In genomic region chr4:45506613-45507012, GRCm38 (mm10) we compare ENCODE assay signal across 10 mouse cellular contexts. TPM values are rescaled to one million over a fixed set of nuclear protein-coding genes. Genes with fewer than 3 reads are reported as not detected.
DNase-seq lines count a peak whose midpoint lies in the region; ATAC-seq and TF ChIP-seq lines count a peak whose summit lies in the region.
"Had no signal": no experiment of that assay in that cellular context is flagged by ENCODE, and none has a peak within 500 bp of the region (broad histone marks: within the 10 kb centered on the region; RNA-seq: fewer than 3 reads in every experiment).

No protein-coding gene starts in this region.

- 0 out of 2 replicates have a peak, but pooled peaks have one; percentile 25 for TF ChIP-seq CTCF in lung, postnatal 0 days (IDR thresholded peaks at IDR 0.05)
- no peak for TF ChIP-seq CTCF in thymus, adult 2 months (IDR thresholded peaks at IDR 0.05; ENCODE audit: borderline replicate concordance, control insufficient read depth, extremely low read depth, insufficient read depth, low read length, poor library complexity)

- H3K27me3 ChIP-seq in forebrain, embryonic 13.5 days: no peaks in the 10 kb centered on the region
- no peaks in the 10 kb centered on the region for H3K27me3 ChIP-seq in forebrain, embryonic 16.5 days (replicated peaks; ENCODE audit: control insufficient read depth, insufficient read depth, low read length)
- H3K27me3 ChIP-seq in kidney, embryonic 14.5 days (ENCODE audit: control insufficient read depth, insufficient read depth, low read length): no peaks in the 10 kb centered on the region
- H3K27me3 ChIP-seq in embryonic facial prominence, embryonic 12.5 days: no peaks in the 10 kb centered on the region
- H3K27me3 ChIP-seq in lung, postnatal 0 days (replicated peaks; ENCODE audit: insufficient read depth, low read length): no peaks in the 10 kb centered on the region
- H3K27me3 ChIP-seq in thymus, adult 2 months (ENCODE audit: control insufficient read depth, insufficient read depth, low read length): no peaks in the 10 kb centered on the region
- H3K27me3 ChIP-seq: liver, embryonic 13.5 days had no signal

- no peak for DNase-seq in kidney, adult 18-20 months
- DNase-seq in lung, postnatal 0 days (ENCODE audit: low spot score): peak; percentile 74
- no peak for DNase-seq in thymus, adult 2 months
- DNase-seq in cerebellum, adult 9-10 months: no peak
- DNase-seq: cerebellum, adult 11-12 months; liver, embryonic 13.5 days had no signal

- no peak overlapping the region for H3K27ac ChIP-seq in forebrain, embryonic 13.5 days
- no peak overlapping the region for H3K27ac ChIP-seq in forebrain, embryonic 16.5 days (ENCODE audit: low read length)
- H3K27ac ChIP-seq in kidney, embryonic 14.5 days (ENCODE audit: low read depth, low read length): peak overlapping the region; percentile 59; the same call in 1 of the 2 replicates
- peak overlapping the region; percentile 51; the same call in 1 of the 2 replicates for H3K27ac ChIP-seq in embryonic facial prominence, embryonic 12.5 days
- peak overlapping the region; percentile 91 for H3K27ac ChIP-seq in lung, postnatal 0 days (ENCODE audit: low read length)
- no peak overlapping the region for H3K27ac ChIP-seq in thymus, adult 2 months (ENCODE audit: control insufficient read depth, insufficient read depth, low read length)
- H3K27ac ChIP-seq: liver, embryonic 13.5 days had no signal

- no peak overlapping the region for H3K4me2 ChIP-seq in forebrain, embryonic 13.5 days
- H3K4me2 ChIP-seq in forebrain, embryonic 16.5 days (ENCODE audit: low read length): no peak overlapping the region
- H3K4me2 ChIP-seq in kidney, embryonic 14.5 days (replicated peaks; ENCODE audit: low read depth, low read length): no peak overlapping the region
- no peak overlapping the region for H3K4me2 ChIP-seq in embryonic facial prominence, embryonic 12.5 days (replicated peaks)
- H3K4me2 ChIP-seq in lung, postnatal 0 days (replicated peaks; ENCODE audit: low read depth, low read length): no peak overlapping the region
- H3K4me2 ChIP-seq: liver, embryonic 13.5 days had no signal

- TF ChIP-seq POLR2A in thymus, adult 2 months (IDR thresholded peaks at IDR 0.05; ENCODE audit: control insufficient read depth, extremely low read depth, insufficient read depth, low read length, poor library complexity): no peak

- 76% methylated on average over 5 of the region's 5 CpGs for WGBS in forebrain, embryonic 13.5 days
- WGBS in forebrain, embryonic 16.5 days: 79% methylated on average over 5 of the region's 5 CpGs
- WGBS in kidney, embryonic 14.5 days: 19% methylated on average over 5 of the region's 5 CpGs
- WGBS in embryonic facial prominence, embryonic 12.5 days: 30% methylated on average over 5 of the region's 5 CpGs
- 43% methylated on average over 5 of the region's 5 CpGs for WGBS in lung, postnatal 0 days
- WGBS in thymus, adult 2 months: 85% methylated on average over 5 of the region's 5 CpGs

- no peaks in the 10 kb centered on the region for H3K9me3 ChIP-seq in forebrain, embryonic 13.5 days (replicated peaks)
- H3K9me3 ChIP-seq in forebrain, embryonic 16.5 days (ENCODE audit: control insufficient read depth, low read length): no peaks in the 10 kb centered on the region
- no peaks in the 10 kb centered on the region for H3K9me3 ChIP-seq in kidney, embryonic 14.5 days (ENCODE audit: control insufficient read depth, low read length)
- no peaks in the 10 kb centered on the region for H3K9me3 ChIP-seq in embryonic facial prominence, embryonic 12.5 days
- no peaks in the 10 kb centered on the region for H3K9me3 ChIP-seq in lung, postnatal 0 days (ENCODE audit: low read length)
- H3K9me3 ChIP-seq: liver, embryonic 13.5 days had no signal

- TF ChIP-seq EP300 in lung, postnatal 0 days (IDR thresholded peaks at IDR 0.05): no peak

- H3K36me3 ChIP-seq in forebrain, embryonic 13.5 days (ENCODE audit: poor library complexity, severe bottlenecking): no peaks in the 10 kb centered on the region
- no peaks in the 10 kb centered on the region for H3K36me3 ChIP-seq in forebrain, embryonic 16.5 days (ENCODE audit: control insufficient read depth, insufficient read depth)
- H3K36me3 ChIP-seq in kidney, embryonic 14.5 days (ENCODE audit: control insufficient read depth, insufficient read depth, low read length): no peaks in the 10 kb centered on the region
- no peaks in the 10 kb centered on the region for H3K36me3 ChIP-seq in embryonic facial prominence, embryonic 12.5 days
- no peaks in the 10 kb centered on the region for H3K36me3 ChIP-seq in lung, postnatal 0 days (ENCODE audit: insufficient read depth, low read length)
- H3K36me3 ChIP-seq in thymus, adult 2 months (ENCODE audit: control insufficient read depth, insufficient read depth, low read length): no peaks in the 10 kb centered on the region
- H3K36me3 ChIP-seq: liver, embryonic 13.5 days had no signal

- peak overlapping the region; percentile 22; the same call in 1 of the 2 replicates for H3K9ac ChIP-seq in forebrain, embryonic 13.5 days
- no peak overlapping the region for H3K9ac ChIP-seq in forebrain, embryonic 16.5 days (replicated peaks; ENCODE audit: low read depth, low read length)
- no peak overlapping the region for H3K9ac ChIP-seq in kidney, embryonic 14.5 days (ENCODE audit: low read depth, low read length)
- H3K9ac ChIP-seq in embryonic facial prominence, embryonic 12.5 days: no peak overlapping the region; the same call in 1 of the 2 replicates
- no peak overlapping the region for H3K9ac ChIP-seq in lung, postnatal 0 days (replicated peaks; ENCODE audit: low read depth)

- no peak overlapping the region for H3K4me3 ChIP-seq in forebrain, embryonic 13.5 days
- no peak overlapping the region for H3K4me3 ChIP-seq in forebrain, embryonic 16.5 days (replicated peaks; ENCODE audit: low read length)
- no peak overlapping the region for H3K4me3 ChIP-seq in kidney, embryonic 14.5 days (ENCODE audit: low read length)
- no peak overlapping the region for H3K4me3 ChIP-seq in embryonic facial prominence, embryonic 12.5 days
- H3K4me3 ChIP-seq in lung, postnatal 0 days (ENCODE audit: low read depth, low read length): no peak overlapping the region
- H3K4me3 ChIP-seq in thymus, adult 2 months (ENCODE audit: control insufficient read depth, insufficient read depth, low read length): no peak overlapping the region
- H3K4me3 ChIP-seq: liver, embryonic 13.5 days had no signal

- H3K4me1 ChIP-seq in forebrain, embryonic 13.5 days: peaks cover 62% of the 10 kb centered on the region
- H3K4me1 ChIP-seq in forebrain, embryonic 16.5 days (replicated peaks; ENCODE audit: control insufficient read depth, insufficient read depth, low read length): peaks cover 56% of the 10 kb centered on the region
- H3K4me1 ChIP-seq in kidney, embryonic 14.5 days (ENCODE audit: control insufficient read depth, insufficient read depth, low read length): peaks cover 65% of the 10 kb centered on the region
- peaks cover 47% of the 10 kb centered on the region for H3K4me1 ChIP-seq in embryonic facial prominence, embryonic 12.5 days
- H3K4me1 ChIP-seq in lung, postnatal 0 days (ENCODE audit: insufficient read depth, low read depth, low read length): peaks cover 33% of the 10 kb centered on the region
- H3K4me1 ChIP-seq in thymus, adult 2 months (replicated peaks; ENCODE audit: control insufficient read depth, insufficient read depth, low read length): no peaks in the 10 kb centered on the region

- no peak for ATAC-seq in forebrain, embryonic 13.5 days
- no peak for ATAC-seq in forebrain, embryonic 16.5 days
- ATAC-seq in kidney, embryonic 14.5 days (ENCODE audit: low FRiP score, low TSS enrichment): no peak
- 0 out of 2 replicates have a peak, but pooled peaks have one; percentile 2 for ATAC-seq in embryonic facial prominence, embryonic 12.5 days (ENCODE audit: insufficient number of reproducible peaks, insufficient read depth, low FRiP score, low TSS enrichment)
- peak; percentile 66 for ATAC-seq in lung, postnatal 0 days

RNA-seq across cellular contexts. Expression of gene Shb, which starts 25.7 kb away (rescaled TPM):
- 6.5 and 7.2 TPM in 2 replicates for polyA plus RNA-seq in forebrain, embryonic 13.5 days (2015; fragmentation: Nextera tagmentation; extraction: Ambion mirVana)
- 5.8 and 7.0 TPM in 2 replicates for polyA plus RNA-seq in forebrain, embryonic 16.5 days (2015; fragmentation: Nextera tagmentation; extraction: Ambion mirVana)
- polyA plus RNA-seq in kidney, embryonic 14.5 days (2014; fragmentation: Nextera tagmentation; extraction: Ambion mirVana): 6.0 and 6.1 TPM in 2 replicates
- 8.3 and 9.6 TPM in 2 replicates for polyA plus RNA-seq in embryonic facial prominence, embryonic 12.5 days (2016; fragmentation: Nextera tagmentation; extraction: Ambion mirVana)
- 7.1 and 8.8 TPM in 2 replicates for polyA plus RNA-seq in lung, postnatal 0 days (2015; fragmentation: Nextera tagmentation; extraction: Ambion mirVana)
- polyA plus RNA-seq in thymus, adult 2 months (2012; rRNA removed): 12.0 and 14.5 TPM in 2 replicates

Comparison
In these comparisons a context has a peak if more than half of its experiments do, and no peak if none do; other contexts are left out.
1. ATAC-seq: peak in embryonic facial prominence, embryonic 12.5 days (single experiment) and lung, postnatal 0 days (single experiment); none in forebrain, embryonic 13.5 days (single experiment), forebrain, embryonic 16.5 days (single experiment) and kidney, embryonic 14.5 days (single experiment).
2. H3K27ac ChIP-seq: peak in kidney, embryonic 14.5 days (single experiment), embryonic facial prominence, embryonic 12.5 days (single experiment) and lung, postnatal 0 days (single experiment); none in forebrain, embryonic 13.5 days (single experiment), forebrain, embryonic 16.5 days (single experiment) and thymus, adult 2 months (single experiment).